Mouse (Mus musculus) midbrain, embryonic 14.5 days (tissue): ENCODE measurements around the gene Gsc2. TPM values are rescaled to one million over a fixed set of nuclear protein-coding genes. Genes with fewer than 3 reads are reported as not detected.
A peak's percentile ranks its signal among the peaks of the same experiment; 100 is the strongest.

Experiments used
- ATAC-seq: fragments of 200-750 bp; cut with Nextera tagmentation; 2 replicates; pipeline ENCODE4 v1.8.0; 2017; ENCODE audit warnings: moderate number of reproducible peaks, moderate library complexity; ENCODE audit not compliant: low FRiP score, low TSS enrichment
- DNase-seq: peaks from one replicate; pipeline ENCODE4 v3.0.0-alpha.2; 2015
- H3K27ac ChIP-seq: fragments of 300-500 bp; sonication (generic); replicated peaks from 2 replicates; pipeline ENCODE4 v1.5.1; 2014; ENCODE audit warnings: mild to moderate bottlenecking, low read depth, low read length, moderate library complexity
- H3K27me3 ChIP-seq: fragments of 300-500 bp; sonication (generic); 2 replicates; pipeline ENCODE4 v1.6.1; 2014; ENCODE audit warnings: low read length, control low read depth, mixed read lengths; ENCODE audit not compliant: control insufficient read depth, insufficient read depth
- H3K36me3 ChIP-seq: fragments of 300-500 bp; sonication (generic); 2 replicates; pipeline ENCODE4 v1.6.1; 2014; ENCODE audit warnings: low read length, control low read depth; ENCODE audit not compliant: control insufficient read depth, insufficient read depth
- H3K4me1 ChIP-seq: fragments of 300-500 bp; sonication (generic); 2 replicates; pipeline ENCODE4 v1.6.1; 2014; ENCODE audit warnings: mild to moderate bottlenecking, antibody characterized with exemption, low read length, control low read depth; ENCODE audit not compliant: control insufficient read depth, insufficient read depth
- H3K4me2 ChIP-seq: fragments of 300-500 bp; sonication (generic); 2 replicates; pipeline ENCODE4 v1.6.1; 2014; ENCODE audit warnings: mild to moderate bottlenecking, low read length, moderate library complexity
- H3K4me3 ChIP-seq: fragments of 300-500 bp; sonication (generic); replicated peaks from 2 replicates; pipeline ENCODE4 v1.5.1; 2014; ENCODE audit warnings: low read depth, low read length
- H3K9ac ChIP-seq: fragments of 300-500 bp; sonication (generic); replicated peaks from 2 replicates; pipeline ENCODE4 v1.6.1; 2014; ENCODE audit warnings: mild to moderate bottlenecking, low read length, moderate library complexity
- H3K9me3 ChIP-seq: fragments of 300-500 bp; sonication (generic); 2 replicates; pipeline ENCODE4 v1.6.1; 2016; ENCODE audit warnings: low read length, control low read depth, mixed read lengths; ENCODE audit not compliant: control insufficient read depth
- WGBS: fragments of 180-500 bp; shearing (Covaris S2); extraction: QIAGEN DNeasy Blood & Tissue Kit; methylation state at CpG from one replicate; pipeline ENCODE4 v1.1.7; 2014; 5-methylcytosine and 5-hydroxymethylcytosine counted together
- polyA plus RNA-seq: library from polyadenylated mRNA; unstranded; fragments of >200 nt; fragmentation: Nextera tagmentation; extraction: Ambion mirVana; gene quantifications from 2 replicates; pipeline ENCODE4 v1.2.1, GENCODE M21; 2014

The Gsc2 gene
- polyA plus RNA-seq, 1 experiment from 2014 or later: 0.84 TPM

DNA sequence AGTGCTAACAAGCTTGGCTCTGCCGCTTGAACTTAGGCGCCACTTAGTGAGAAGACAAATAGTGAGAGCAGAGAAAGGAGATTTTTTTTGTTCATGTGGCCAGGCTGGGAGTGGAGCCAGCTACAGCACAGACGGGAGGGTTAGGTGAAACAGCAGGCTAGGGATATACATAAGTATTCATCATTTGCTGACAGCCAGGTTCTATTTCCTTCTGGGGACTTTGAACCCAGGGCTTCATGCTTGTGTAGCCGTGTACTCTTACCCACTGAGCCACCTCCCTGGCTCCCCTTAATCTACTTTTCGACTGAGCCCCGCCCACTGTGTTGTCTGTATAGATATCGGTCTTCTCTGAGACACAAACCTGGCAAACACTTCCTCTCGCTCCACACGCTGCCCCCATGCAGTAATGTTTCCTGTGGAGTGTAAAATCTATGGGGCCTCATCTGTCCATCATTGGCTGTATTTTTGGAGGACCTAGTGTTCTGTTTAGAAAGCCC lies 24.4 kb upstream of the Gsc2 start:
- H3K27ac ChIP-seq: no peak overlapping the region
- ATAC-seq (no peak), DNase-seq (no peak)
- 57% methylated on average over 9 of the region's 9 CpGs for WGBS
- no peak overlapping the region for H3K9ac ChIP-seq
- no peaks in the 10 kb centered on the region for H3K36me3 ChIP-seq
- H3K27me3 ChIP-seq: no peaks in the 10 kb centered on the region
- no peak overlapping the region for H3K4me3 ChIP-seq
- no peaks in the 10 kb centered on the region for H3K4me1 ChIP-seq
- no peaks in the 10 kb centered on the region for H3K9me3 ChIP-seq
- no peak overlapping the region for H3K4me2 ChIP-seq

DNA sequence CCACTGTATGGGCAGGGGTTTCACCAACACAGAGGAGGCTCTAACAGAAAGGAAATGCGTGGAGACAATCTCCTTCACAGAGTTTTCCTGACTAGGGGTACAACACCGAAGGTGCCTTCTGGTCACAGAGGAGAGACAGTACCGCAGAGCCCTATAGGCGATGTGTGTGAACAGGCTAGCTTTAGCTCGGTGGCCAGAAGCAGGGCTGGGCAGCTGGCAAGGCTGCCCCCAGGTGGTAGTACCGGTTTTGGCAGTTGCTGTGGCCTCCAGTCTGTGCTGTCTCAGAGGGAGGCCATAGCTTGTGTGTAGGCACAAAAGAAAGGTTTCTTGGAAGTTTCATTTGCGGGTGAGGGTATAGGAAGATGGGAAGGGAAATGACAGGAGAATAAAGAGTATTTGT lies 24.0 kb upstream of the Gsc2 start:
- H3K4me3 ChIP-seq: no peak overlapping the region

GRCm38 (mm10) chr16:17938187-17938586 lies 23.3 kb upstream of the Gsc2 start:
- no peak overlapping the region for H3K4me3 ChIP-seq
- ATAC-seq: no peak
- DNase-seq: no peak
- H3K36me3 ChIP-seq: no peaks in the 10 kb centered on the region
- H3K27me3 ChIP-seq: no peaks in the 10 kb centered on the region
- H3K4me1 ChIP-seq: no peaks in the 10 kb centered on the region
- no peaks in the 10 kb centered on the region for H3K9me3 ChIP-seq
- H3K4me2 ChIP-seq: no peak overlapping the region
- WGBS: 83% methylated on average over 7 of the region's 7 CpGs
- no peak overlapping the region for H3K27ac ChIP-seq
- H3K9ac ChIP-seq: no peak overlapping the region

More for the DNA sequence above, 24.0 kb upstream of the Gsc2 start:
- H3K4me2 ChIP-seq: no peak overlapping the region
- 8% methylated on average over 7 of the region's 7 CpGs for WGBS
- no peaks in the 10 kb centered on the region for H3K27me3 ChIP-seq
- peak; percentile 60; the same call in 1 of the 2 replicates for ATAC-seq
- no peaks in the 10 kb centered on the region for H3K4me1 ChIP-seq
- DNase-seq: peak; percentile 74
- no peaks in the 10 kb centered on the region for H3K36me3 ChIP-seq
- no peak overlapping the region for H3K9ac ChIP-seq
- no peak overlapping the region for H3K27ac ChIP-seq
- H3K9me3 ChIP-seq: no peaks in the 10 kb centered on the region

DNA sequence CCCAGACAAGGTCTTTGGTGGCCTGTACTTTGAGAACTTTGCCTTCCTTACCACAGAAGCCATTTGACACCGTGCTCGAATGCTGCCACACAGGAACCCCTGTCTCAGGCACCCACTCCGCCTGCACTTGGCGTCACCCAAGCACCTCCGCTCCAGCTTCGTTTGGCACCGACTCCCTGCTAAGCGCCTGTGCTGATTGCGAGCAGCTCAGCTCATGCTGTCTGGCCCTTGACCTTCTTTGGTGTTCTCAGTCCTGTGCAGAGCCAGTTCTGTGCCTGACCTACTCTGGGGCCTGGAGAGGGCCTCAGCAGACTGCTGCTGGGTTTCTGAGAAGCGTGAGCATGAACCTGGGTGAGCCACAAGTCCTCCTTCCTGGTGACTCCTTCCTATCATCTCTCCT lies 21.9 kb upstream of the Gsc2 start:
- no peak for ATAC-seq
- H3K4me2 ChIP-seq: no peak overlapping the region
- no peak overlapping the region for H3K9ac ChIP-seq
- no peaks in the 10 kb centered on the region for H3K9me3 ChIP-seq
- H3K36me3 ChIP-seq: no peaks in the 10 kb centered on the region
- H3K4me1 ChIP-seq: no peaks in the 10 kb centered on the region
- H3K27me3 ChIP-seq: no peaks in the 10 kb centered on the region
- WGBS: 83% methylated on average over 10 of the region's 10 CpGs
- H3K27ac ChIP-seq: no peak overlapping the region
- no peak for DNase-seq
- H3K4me3 ChIP-seq: no peak overlapping the region

GRCm38 (mm10) chr16:17934445-17934910 lies 19.6 kb upstream of the Gsc2 start:
- ATAC-seq (no peak), DNase-seq (no peak)
- H3K9me3 ChIP-seq: no peaks in the 10 kb centered on the region
- H3K27me3 ChIP-seq: no peaks in the 10 kb centered on the region
- H3K27ac ChIP-seq: no peak overlapping the region
- H3K4me2 ChIP-seq: no peak overlapping the region
- no peak overlapping the region for H3K4me3 ChIP-seq
- 74% methylated on average over 3 of the region's 3 CpGs for WGBS
- no peaks in the 10 kb centered on the region for H3K4me1 ChIP-seq
- no peaks in the 10 kb centered on the region for H3K36me3 ChIP-seq
- H3K9ac ChIP-seq: no peak overlapping the region

DNA sequence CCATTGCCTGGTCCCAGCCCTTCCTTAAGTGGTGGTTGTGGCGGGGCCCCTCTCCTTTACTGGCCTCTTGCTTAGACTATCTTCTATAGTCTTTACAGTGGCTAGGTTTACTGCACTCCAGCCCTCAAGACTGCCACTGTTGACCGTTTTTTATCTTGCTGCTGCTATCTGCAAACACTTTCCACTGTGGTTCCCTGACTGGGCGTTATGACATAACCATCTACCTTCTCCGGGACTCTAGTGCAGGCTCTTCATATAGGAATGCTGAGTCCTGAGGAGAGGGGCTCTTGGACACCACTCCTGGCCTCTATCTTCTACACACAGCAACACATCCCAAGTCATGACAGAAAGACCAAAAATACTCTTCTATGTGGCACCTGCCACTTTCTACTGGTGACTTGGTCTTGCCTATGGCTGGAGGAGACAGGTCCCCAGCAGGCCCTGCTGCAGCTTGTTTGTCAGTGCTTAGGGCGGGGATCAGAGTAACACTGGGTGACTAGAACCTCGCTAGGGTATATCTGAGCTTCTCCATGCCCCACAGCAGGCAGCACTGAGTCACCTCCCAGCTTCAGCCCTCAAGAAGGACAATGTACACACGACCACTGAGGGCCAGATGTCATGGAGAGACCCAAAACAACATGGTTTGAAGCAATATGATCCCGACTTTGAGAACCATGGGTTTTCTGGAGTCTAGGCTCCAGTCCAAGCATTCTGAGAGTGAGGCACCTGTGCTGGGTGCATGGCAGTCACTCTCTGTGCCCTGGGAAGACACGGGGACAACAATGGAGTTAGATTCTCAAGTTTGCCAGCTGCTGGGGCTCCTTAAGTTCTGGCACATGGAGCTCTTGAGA lies 19.0 kb upstream of the Gsc2 start:
- no peak for DNase-seq
- WGBS: 70% methylated on average over 9 of the region's 9 CpGs
- ATAC-seq: no peak

DNA sequence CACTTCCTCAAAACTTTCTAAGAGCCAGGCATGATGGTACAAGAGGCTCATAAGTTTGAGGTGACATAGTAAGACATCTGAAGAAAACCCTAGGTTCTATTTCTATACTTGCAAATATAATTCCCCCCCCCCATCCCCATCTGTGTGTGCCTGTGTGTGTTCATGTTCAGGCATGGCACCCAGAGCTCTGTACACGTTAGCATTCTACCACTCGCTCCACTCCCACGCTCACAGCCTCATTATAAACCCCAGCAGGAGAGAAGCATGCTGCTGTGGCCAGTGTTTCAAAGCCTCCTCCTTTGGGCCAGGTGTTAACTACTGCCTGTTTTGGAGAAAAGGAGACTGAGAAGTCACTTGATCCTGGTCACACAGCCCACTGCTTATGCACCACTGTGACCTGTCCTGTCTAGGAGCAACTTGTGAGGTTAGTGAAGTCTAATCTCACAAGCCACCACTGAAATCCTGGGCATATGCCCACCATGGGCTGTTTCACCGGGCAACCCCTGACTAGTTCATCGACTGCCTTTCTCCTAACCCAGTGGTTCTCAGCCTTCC lies 17.1 kb upstream of the Gsc2 start:
- ATAC-seq: no peak
- 0 out of 2 replicates have a peak, but pooled peaks cover 9% of the 10 kb centered on the region for H3K4me1 ChIP-seq
- H3K27ac ChIP-seq: no peak overlapping the region
- H3K9me3 ChIP-seq: no peaks in the 10 kb centered on the region
- 75% methylated on average over 5 of the region's 5 CpGs for whole genome bisulfite sequencing
- no peak for DNase-seq
- H3K36me3 ChIP-seq: no peaks in the 10 kb centered on the region
- no peaks in the 10 kb centered on the region for H3K27me3 ChIP-seq
- H3K9ac ChIP-seq: no peak overlapping the region
- no peak overlapping the region for H3K4me3 ChIP-seq
- no peak overlapping the region for H3K4me2 ChIP-seq

More for the DNA sequence above, 19.0 kb upstream of the Gsc2 start:
- no peak overlapping the region for H3K4me2 ChIP-seq
- no peaks in the 10 kb centered on the region for H3K27me3 ChIP-seq
- no peak overlapping the region for H3K27ac ChIP-seq
- H3K9me3 ChIP-seq: no peaks in the 10 kb centered on the region
- no peak overlapping the region for H3K4me3 ChIP-seq
- no peak overlapping the region for H3K9ac ChIP-seq
- 0 out of 2 replicates have a peak, but pooled peaks cover 2% of the 10 kb centered on the region for H3K4me1 ChIP-seq
- no peaks in the 10 kb centered on the region for H3K36me3 ChIP-seq

- no peak overlapping the region for H3K9ac ChIP-seq
- ATAC-seq: no peak
- H3K27ac ChIP-seq: no peak overlapping the region
- H3K27me3 ChIP-seq: no peaks in the 10 kb centered on the region
- H3K4me1 ChIP-seq: 0 out of 2 replicates have a peak, but pooled peaks cover 13% of the 10 kb centered on the region
- WGBS: 64% methylated on average over 2 of the region's 2 CpGs
- no peak overlapping the region for H3K4me2 ChIP-seq
- H3K9me3 ChIP-seq: no peaks in the 10 kb centered on the region
- DNase-seq: no peak
- no peak overlapping the region for H3K4me3 ChIP-seq
- peaks cover 17% of the 10 kb centered on the region for H3K36me3 ChIP-seq
Measured at GRCm38 (mm10) chr16:17929631-17930030, 14.8 kb upstream of the Gsc2 start.
